Mouse (Mus musculus): ENCODE data around the gene Meis1. TPM values are rescaled to one million over a fixed set of nuclear protein-coding genes. Genes with fewer than 3 reads are reported as not detected.

Meis1 gene
- polyA plus RNA-seq (2014; fragmentation: Illumina TruSeq; extraction: RNeasy Lipid Tissue Mini Kit (QIAGEN cat#74804); ENCODE audit: low read depth, low replicate concordance), result 42.6 TPM

DNA sequence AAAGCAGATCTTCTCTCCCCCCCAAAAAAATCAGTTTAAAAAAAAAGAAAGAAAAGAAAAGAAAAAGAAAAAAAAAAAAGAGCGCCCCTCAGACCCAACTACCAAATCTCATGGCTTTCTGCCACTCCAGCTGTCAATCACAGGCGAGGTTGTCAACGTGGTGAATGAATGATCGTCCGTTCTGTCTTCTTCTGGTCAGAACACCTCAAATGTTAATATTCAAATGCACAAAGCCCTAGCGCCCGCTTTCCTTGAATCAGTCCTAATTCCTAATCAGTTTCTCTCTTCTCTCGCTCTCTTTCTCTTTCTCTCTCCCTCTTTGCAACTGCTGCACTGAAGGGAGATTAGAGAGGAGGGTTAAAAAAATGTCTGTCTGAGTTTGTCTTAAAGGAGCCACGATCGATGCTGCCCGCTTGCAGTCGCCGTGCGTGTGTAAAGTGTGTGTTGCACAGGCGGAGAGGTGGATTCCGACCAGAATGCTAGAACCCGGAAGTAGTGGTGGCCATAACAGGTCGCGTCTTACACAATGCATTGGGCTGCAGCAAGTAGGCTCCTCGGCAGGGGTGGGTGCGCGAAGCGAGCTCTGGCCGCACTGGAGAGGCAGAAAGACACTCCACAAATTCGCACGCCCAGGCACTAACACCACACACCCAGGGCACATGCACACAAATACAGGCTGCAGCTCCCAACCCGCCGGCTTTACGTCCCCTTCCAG, at the start of gene Meis1:
Gene Meis1 (minus strand): TSS at position 497 of the 715 bp plus-strand sequence.

Data from adrenal gland, adult 10 weeks (tissue).